Mouse (Mus musculus) adrenal gland, postnatal 36 days (tissue): ENCODE data around the gene Syn3. TPM values are rescaled to one million over a fixed set of nuclear protein-coding genes. Genes with fewer than 3 reads are reported as not detected.
A peak's percentile ranks its signal among the peaks of the same experiment; 100 is the strongest.
"Not testable (repeated sequence)": the region's sequence is repeated elsewhere in the genome, so short reads cannot be mapped to it uniquely, and the experiment has no call there.

ENCODE experiments used
- DNase-seq, 2 experiments: peaks; one replicate each; pipeline ENCODE4 v3.0.0; 2021; ENCODE audit warnings: mixed read lengths in 1 of 2
- total RNA-seq, 2 experiments: library from RNA; stranded (reverse); gene quantifications; 2 replicates each; pipeline ENCODE4 v1.2.3; 2021

The Syn3 gene
- total RNA-seq, 2 experiments from 2014 or later = 1.5 to 2.5 TPM

GRCm38 (mm10) chr10:86047786-86048185, 450.9 kb downstream of the Syn3 start:
- DNase-seq = no peak

GRCm38 (mm10) chr10:86046371-86046770, 452.3 kb downstream of the Syn3 start:
- DNase-seq = no peak

- DNase-seq = no peak
Observed at GRCm38 (mm10) chr10:86044066-86044465, 454.6 kb downstream of the Syn3 start.

- no peak for DNase-seq
Observed at GRCm38 (mm10) chr10:86043651-86044050, 455.0 kb downstream of the Syn3 start.

GRCm38 (mm10) chr10:86034007-86034728, 464.5 kb downstream of the Syn3 start:
- DNase-seq = peak in 1 of 2 experiments; percentile 11

GRCm38 (mm10) chr10:86032517-86032916, 466.2 kb downstream of the Syn3 start:
- no peak for DNase-seq

GRCm38 (mm10) chr10:86030743-86031142, 468.0 kb downstream of the Syn3 start:
- DNase-seq = no peak

GRCm38 (mm10) chr10:86026807-86027206, 471.9 kb downstream of the Syn3 start:
- DNase-seq = not testable (repeated sequence)

- no peak for DNase-seq
Observed at GRCm38 (mm10) chr10:86026354-86026753, 472.3 kb downstream of the Syn3 start.

- DNase-seq = no peak
Observed at GRCm38 (mm10) chr10:86025906-86026305, 472.8 kb downstream of the Syn3 start.

- no peak for DNase-seq
Observed at GRCm38 (mm10) chr10:86023149-86023548, 475.5 kb downstream of the Syn3 start.

- DNase-seq = no peak
Observed at GRCm38 (mm10) chr10:86022474-86022816, 476.3 kb downstream of the Syn3 start.

GRCm38 (mm10) chr10:86021749-86022473, 476.8 kb downstream of the Syn3 start, which contains the start of gene Fbxo7:
Fbxo7 (plus strand) TSS chr10:86021972.
- DNase-seq = peak; percentile 92 to 95

- no peak for DNase-seq
Observed at GRCm38 (mm10) chr10:86021408-86021748, 477.3 kb downstream of the Syn3 start.

GRCm38 (mm10) chr10:86018813-86019212, 479.9 kb downstream of the Syn3 start:
- no peak for DNase-seq

GRCm38 (mm10) chr10:86017781-86018180, 480.9 kb downstream of the Syn3 start:
- no peak for DNase-seq

- DNase-seq = no peak
Observed at GRCm38 (mm10) chr10:86011781-86012180, 486.9 kb downstream of the Syn3 start, which contains the start of gene Bpifc. Bpifc (minus strand) TSS chr10:86011895.

- no peak for DNase-seq
Observed at GRCm38 (mm10) chr10:86011172-86011571, 487.5 kb downstream of the Syn3 start.

GRCm38 (mm10) chr10:86010636-86011035, 488.1 kb downstream of the Syn3 start:
- peak; percentile 43 to 55 for DNase-seq

GRCm38 (mm10) chr10:86009688-86010087, 489.0 kb downstream of the Syn3 start:
- DNase-seq = no peak

GRCm38 (mm10) chr10:86006455-86006854, 492.2 kb downstream of the Syn3 start:
- no peak for DNase-seq
